Mouse (Mus musculus): ENCODE results near the gene Sdhc. TPM values are rescaled to one million over a fixed set of nuclear protein-coding genes. Genes with fewer than 3 reads are reported as not detected.
"Not testable (repeated sequence)": the region's sequence is repeated elsewhere in the genome, so short reads cannot be mapped to it uniquely, and the experiment has no call there.

Gene Sdhc
- polyA plus RNA-seq, 1 experiment: 310 TPM

DNA sequence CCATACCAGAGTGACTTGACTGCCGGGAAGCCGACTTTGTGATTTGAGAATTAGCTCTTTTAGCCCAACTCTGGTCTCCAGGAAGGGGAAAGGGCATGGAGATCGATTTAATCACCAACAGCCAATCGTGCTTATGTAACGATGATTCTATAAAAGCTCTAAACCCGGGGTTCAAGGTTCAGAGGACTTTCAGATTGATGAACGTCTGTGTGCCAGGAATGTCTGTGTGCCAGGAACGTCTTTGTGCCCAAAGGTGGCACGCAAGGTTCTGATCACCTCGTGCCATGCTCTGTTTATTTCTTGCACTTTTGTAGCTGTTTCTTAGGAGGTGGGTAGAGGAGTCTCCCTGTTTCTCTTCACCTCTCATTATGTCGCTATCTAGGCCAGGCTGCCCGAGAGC lies 18.5 kb upstream of the Sdhc start:
- no peak for DNase-seq (ENCODE audit: low spot score)

DNA sequence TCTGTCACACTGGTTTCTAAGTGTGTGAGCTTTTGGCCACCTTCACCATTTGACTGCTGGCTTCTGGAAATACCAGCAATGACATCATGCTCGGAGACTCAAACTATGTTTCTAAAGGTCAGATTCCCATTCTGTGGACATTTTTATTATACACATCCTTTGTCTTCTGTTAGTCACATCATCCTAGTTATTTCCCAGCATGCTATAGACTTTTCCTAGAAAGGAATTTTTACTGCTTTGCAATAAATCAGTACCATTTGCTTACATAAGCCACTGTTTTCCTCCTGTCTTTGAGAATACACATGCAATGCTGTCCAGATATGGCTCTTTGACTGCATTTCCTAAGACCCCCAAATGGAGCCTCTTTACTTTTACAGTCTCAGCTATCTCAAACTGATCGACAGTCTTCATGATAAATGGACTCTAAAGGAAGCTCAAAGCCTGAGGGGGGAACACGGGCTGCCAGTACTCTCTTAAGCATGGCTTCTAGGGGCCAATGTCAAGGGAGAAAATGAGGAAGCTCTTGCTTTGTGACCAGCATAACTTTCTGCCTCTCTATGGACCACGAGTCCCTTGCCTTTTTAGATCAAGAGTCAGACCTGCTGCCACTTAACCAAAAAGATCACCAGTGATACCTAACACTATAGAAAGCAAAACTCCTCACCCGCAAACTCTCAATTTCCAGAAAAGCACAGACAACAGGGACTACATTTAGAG lies 15.4 kb upstream of the Sdhc start:
- no peak for DNase-seq (ENCODE audit: low spot score)

DNA sequence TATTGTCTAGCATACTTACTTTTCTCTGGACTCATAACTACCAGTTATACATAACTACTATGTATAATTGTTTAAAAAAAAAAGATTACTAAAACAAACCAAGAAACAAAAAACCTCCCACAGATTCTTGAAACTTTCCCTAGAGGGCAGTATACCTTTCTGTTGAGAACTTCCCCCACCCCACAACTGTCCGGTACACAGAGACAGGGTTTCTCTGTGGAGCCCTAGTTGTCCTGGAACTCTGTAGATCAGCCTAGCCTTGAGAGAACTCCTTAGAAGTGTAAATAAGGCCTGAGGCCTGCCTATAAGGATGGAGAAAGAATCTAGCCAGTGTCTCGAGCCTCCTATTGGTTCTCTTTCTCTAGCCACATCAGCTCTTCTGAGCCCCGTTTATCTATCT lies 13.9 kb upstream of the Sdhc start:
- DNase-seq (ENCODE audit: low spot score): no peak

DNA sequence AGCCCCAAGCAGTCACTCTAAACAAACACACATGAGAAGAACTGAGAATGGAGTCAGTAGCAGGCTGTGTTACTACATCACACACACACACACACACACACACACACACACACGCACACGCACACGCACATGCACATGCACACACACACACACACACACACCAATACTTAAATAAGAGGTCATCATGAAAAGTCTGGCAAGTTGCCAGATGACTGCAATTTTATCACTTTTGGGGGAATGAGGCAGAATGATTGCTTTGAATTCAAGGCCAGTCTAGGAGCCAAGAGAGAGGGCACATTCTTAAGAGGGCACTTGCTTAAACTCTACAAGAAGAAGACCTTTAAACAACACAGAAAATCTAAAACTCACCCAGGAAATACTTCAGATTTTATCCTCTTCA lies 12.1 kb upstream of the Sdhc start:
- DNase-seq (ENCODE audit: low spot score): no peak

DNA sequence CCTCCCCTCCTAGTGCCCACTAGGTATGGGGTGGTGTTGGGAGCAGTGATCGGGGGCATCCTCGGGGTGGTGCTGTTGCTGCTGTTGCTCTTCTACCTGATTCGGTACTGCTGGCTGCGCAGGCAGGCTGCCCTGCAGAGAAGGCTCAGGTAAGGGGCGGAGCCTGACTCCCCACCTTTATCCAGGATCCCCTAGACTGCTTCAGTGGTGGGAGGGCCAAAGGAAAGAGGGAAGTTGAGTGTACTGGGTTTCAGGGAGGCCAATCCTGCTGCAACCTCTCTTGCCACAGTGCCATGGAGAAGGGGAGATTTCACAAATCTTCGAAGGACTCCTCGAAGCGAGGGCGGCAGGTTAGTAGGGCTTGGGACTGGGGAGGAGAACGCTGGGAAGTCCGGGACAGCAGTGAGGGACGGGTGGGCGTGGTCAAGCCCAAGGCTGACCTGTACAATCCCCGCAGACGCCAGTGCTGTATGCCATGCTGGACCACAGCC lies 9.1 kb upstream of the Sdhc start:
- no peak for DNase-seq (ENCODE audit: low spot score)

DNA sequence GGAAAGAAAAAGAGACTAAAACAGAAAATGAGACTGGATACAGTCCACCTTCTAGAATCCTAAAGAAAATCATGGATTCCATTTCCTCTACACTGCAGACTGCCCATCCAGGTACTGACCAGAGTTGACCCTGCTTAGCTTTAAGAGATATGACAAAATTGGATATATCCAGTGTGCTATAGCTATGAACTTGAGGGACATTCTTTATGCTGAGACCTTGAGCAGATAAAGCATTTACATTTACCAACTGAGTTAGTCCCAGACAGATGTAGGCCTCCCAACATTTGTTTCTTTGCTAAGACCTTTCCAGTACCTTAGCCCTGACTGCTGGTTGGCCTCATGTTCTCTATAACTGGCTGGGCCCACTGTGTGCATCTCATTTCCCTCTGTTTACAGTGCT lies 7.6 kb upstream of the Sdhc start:
- DNase-seq (ENCODE audit: low spot score): no peak

DNA sequence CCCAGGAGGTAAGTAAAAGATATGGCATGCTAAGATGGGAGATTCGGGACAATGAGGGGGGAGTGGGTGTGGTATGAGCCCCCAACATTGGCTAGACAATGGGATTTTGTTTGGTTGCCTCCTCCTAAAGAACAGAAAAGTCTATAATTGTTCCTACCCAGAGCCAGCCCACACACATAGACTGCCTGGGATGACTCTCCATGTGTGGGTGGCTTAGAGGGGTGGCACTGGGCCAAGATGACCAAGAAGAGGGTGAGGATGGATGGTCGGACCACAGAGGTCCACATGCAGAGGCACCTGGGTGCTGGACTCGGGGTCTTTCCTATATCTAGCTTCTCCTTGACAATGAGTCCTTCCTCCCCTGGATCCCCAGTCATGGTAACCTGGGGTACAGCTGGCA lies 6.2 kb upstream of the Sdhc start:
- no peak for DNase-seq (ENCODE audit: low spot score)

GRCm38 (mm10) chr1:171151966-171152365 lies 1.6 kb upstream of the Sdhc start:
- no peak for DNase-seq (ENCODE audit: low spot score)

DNA sequence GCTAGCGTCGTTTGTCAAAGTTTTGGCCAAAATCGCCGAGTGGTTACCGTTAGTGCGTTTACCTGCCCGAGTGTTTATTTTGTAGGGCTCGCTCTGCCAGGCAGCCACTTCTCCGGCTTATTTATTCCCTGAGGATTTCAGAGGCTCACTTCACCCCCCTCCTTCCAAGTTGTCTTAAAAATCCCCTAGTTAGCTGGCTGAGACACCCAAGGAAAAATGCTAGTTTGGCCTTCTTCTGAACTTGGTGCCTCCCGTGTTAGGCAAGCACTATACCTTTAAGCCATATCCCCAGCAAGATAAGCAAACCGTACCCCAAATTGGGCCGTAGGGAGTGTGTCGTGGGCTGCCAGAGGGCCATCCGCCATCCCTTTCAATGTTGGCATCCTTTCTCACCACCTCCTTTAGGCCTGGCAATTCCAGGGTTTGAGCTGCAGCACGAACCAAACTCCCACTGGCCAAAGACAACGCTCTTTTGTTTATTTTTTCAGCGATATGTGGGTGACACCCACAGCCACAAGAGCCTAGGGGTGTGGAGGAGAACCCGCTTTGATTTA lies 512 bp upstream of the Sdhc start:
- DNase-seq (ENCODE audit: low spot score): no peak

- not testable (repeated sequence) for DNase-seq (ENCODE audit: low spot score)
Observed at GRCm38 (mm10) chr1:171142981-171143380, 7.4 kb downstream of the Sdhc start.

GRCm38 (mm10) chr1:171137486-171138155 lies 12.8 kb downstream of the Sdhc start:
- DNase-seq (ENCODE audit: low spot score): not testable (repeated sequence)

DNA sequence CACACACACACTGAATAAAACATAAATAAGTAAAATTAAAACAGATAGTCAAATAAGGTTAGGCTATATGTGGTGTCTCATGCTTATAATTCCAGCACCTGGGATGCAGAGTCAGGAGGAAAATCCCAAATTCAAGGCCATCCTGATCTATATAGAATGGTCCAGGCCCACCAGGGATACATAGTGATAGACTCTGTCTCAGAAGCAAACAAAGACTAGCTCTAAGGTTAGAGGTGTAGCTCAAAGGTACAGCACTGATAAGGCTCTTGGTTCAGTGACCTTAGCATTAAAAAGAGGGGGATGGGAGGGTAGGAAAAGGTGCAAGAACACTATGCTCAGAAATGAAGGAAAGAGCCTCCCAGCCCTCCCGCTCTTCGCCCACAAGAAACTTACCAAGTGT lies 14.8 kb downstream of the Sdhc start:
- no peak for DNase-seq (ENCODE audit: low spot score)

DNA sequence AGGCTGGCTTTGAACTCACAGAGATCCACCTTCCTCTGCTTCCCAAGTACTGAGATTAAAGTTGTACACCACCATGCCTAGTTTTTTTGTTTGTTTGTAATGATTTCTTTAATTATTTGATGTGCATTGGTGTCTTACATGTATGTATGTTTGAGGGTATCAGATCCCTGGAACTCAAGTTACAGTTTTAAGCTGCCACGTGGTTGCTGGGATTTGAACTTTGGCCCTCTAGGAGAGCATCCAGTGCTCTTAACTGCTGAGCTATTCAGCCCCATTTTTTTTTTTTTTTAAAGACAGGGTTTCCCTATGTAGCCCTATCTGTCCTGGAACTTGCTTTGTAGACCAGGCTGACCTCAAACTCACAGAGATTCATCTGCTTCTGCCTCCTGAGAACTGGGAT lies 19.4 kb downstream of the Sdhc start:
- DNase-seq (ENCODE audit: low spot score): no peak

DNA sequence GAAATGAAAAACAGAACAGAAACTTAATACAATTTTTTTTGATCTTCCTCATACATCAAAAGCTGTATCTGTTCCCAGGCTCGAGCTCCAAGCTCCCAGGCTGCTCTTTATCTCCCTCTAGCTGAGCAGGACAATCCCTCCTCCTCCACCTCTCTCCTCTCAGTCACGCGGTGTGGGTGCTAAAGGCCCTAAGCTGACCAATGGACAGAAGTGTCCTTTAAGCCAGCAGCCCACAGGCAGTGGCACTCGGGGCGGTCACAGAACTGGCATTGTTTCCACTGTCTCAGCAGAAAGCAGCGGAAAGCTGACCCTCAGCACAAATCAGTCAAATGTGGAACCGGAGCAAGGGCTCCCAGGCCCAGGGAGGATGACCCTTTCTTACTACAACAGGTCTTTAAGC lies 21.2 kb downstream of the Sdhc start:
- DNase-seq (ENCODE audit: low spot score): no peak

DNA sequence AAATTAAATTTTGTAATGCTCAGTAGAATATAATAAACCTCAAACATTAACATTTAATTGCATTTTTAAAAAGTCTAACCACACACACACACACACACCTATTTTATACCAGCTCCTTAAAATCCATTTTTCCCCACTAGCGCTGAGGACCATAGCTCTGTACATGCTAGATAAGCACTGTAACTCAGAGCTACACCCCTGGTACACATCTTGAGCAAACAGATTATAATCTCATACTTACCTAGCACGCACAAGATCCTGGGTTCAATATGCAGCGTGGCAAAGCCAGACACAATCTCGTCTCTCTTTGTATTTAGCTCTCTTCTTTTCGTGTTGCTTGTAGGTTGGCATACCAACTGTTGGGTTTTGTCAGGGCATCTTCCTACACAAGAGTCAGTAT lies 26.0 kb downstream of the Sdhc start:
- no peak for DNase-seq (ENCODE audit: low spot score)

DNA sequence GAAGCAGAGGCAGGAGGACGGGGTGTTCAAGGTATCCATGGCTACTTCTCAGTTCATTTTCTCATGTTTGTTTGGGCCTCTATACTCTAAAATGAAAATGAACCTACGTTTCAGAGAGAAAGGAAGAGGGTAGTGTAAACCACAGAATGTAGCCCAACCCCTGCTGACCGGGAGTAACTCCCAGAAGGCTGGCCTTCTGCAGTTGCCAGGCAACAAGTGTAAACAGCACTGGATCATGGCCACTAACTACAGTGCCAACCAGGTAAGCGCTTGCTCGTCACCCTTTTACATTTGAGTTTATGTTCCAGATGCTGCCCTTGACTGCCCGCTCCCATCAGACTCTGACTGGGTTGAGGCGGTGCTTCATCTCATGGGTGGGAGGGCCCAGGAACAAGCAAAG lies 27.5 kb downstream of the Sdhc start:
- no peak for DNase-seq (ENCODE audit: low spot score)

GRCm38 (mm10) chr1:171121839-171122238 lies 28.6 kb downstream of the Sdhc start:
- no peak for DNase-seq (ENCODE audit: low spot score)

GRCm38 (mm10) chr1:171120893-171121292 lies 29.5 kb downstream of the Sdhc start:
- no peak for DNase-seq (ENCODE audit: low spot score)

DNA sequence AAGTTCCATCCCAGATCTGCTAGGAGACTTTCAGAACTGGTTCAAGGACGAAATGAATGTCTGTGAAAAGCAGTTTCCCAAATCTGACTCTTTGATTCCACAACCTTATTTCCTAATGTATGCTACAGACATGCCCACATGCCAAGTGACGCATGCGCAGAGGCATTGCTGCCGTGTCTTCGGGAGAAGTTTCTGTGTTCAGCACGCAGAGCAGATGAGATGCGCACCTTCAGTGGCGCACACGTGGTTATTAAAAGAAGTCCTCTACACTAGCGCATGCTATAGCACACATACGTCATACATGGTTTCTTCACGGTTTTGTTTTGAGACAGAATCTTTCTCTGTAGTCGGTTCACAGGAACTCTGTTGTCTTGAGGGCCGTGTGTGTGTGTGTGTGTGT lies 31.0 kb downstream of the Sdhc start:
- DNase-seq (ENCODE audit: low spot score): no peak

DNA sequence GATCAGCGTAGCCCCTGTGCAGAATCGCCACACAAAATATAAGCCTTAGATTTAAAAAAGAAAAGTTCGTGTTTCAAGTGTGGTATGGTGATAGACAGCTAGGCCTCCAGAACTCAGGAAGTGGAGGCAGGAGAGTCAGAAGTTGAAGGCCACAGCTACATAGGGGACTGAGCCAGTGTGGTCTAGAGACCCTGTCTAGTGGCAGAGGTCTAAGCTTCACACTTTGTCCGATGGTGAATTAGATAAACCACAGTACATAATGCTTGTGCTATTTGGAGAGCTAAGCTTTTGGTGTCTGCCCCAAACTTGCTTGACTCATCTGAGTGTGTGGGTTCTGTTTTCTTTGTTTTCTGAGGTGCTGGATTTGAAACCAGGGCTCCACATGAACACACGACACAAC lies 31.4 kb downstream of the Sdhc start:
- DNase-seq (ENCODE audit: low spot score): no peak

DNA sequence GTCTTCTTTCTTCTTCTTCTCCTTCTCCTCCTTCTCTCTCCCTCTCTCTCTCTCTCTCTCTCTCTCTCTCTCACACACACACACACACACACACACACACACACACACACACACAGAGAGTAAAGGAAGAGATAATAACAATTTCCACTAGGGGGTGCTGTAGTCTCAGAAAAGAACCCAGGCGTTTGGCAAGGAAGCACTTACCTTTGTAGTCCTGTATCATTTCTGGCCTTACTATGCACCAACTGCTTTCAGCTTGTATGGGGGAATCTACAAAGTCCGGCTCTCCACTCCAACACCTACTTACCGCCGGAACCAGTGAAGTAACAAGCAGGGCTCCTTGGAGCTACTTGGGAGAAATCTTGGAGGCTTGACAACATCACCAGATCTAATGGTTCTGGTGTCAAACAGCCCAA lies 32.1 kb downstream of the Sdhc start:
- no peak for DNase-seq (ENCODE audit: low spot score)

DNA sequence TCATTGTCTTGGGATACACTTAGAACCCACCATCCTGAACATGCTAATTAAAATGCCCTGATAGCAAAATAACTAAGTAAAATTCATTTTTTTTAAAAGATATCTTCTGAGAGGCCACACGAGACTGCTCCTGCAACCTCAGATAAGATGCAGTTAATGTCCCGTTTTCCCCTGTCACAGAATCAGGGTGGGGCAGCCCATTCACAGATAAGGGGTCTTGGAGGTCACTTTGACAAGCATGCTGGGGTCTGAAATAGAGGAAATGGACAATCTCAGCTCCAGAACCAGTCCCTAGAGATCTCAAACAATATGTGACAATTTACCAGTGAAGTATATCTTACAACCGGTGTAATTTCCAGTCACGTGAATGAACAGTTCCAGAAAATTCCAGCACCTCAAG lies 34.1 kb downstream of the Sdhc start:
- DNase-seq (ENCODE audit: low spot score): no peak

DNA sequence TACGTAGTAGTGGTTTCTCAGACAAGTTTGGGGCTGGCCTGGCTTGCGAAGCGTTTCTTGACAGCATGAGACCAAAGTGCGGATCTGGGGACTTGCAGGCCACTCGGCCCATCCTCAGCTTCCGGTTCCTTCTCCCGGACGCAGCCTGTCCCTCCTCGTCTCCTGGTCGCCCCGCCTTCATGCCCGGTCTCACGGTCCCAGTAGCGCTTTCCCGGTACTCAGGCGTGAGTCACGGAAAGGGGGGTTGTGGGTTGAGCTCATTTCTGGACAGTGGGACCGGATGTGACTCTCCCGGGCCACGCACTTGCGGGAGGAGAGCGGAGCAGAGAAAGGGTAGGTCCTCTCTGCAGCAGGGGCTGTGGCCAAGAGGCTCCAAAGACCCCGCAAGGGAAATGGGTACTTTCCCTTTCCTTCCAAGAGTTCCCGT lies 36.5 kb downstream of the Sdhc start, which contains the start of gene Cfap126:
TSS of gene Cfap126 (plus strand) at position 46 of the 427 bp plus-strand sequence.
- DNase-seq (ENCODE audit: low spot score): peak; percentile 79
